Mouse (Mus musculus): ENCODE data around the gene Ier5l.

Gene Ier5l

DNA sequence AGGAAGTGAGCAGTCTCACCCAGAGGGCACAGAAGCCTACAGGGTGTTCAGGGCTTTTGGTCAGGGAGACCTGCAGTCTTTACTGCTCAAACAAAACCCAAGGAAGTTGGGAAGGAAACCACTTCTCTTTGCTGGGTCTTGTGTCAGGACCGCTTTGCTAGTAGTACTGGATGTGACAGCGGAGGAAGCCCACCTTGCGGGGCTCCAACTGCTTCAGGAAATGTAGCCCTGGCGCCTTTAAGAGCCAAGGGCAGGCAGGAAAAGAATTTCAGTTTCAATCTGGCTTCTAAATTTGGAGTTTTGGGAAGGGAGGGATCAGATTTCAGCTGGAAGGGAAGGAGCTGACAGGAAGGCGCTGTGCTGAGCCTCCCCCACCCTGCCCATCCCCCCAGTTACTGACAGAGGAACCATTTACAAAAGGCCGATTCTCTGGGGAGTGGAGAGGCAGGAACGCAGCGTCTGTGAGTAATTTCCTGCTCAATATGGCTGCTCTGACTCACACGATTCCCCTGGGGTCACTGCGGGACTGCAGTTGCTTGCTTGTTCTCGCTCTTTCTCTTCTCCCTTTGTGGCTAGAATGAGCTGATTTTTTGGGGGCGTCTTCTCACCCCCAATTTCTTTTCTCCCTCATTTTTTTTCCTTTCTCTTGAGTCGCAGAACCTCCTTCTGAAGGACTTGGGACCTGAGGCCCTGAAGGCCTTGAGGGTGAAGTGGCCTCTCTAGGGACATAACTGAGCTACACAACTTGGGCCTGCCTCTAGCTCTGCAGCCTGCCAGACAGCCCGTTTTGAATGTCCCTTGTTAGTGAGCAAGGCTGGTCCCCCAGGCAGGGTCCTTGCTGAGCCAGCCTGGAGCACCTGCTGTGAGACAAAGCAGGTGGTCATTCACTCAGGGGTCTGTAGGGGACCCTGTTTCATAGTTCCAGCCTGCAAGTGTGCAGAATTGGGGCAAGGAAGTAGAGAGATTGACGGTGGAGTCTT is 32.2 kb downstream of the Ier5l start:
- DNase-seq (ENCODE audit: low spot score in 2 of 2) = peak; percentile 60 to 67

DNA sequence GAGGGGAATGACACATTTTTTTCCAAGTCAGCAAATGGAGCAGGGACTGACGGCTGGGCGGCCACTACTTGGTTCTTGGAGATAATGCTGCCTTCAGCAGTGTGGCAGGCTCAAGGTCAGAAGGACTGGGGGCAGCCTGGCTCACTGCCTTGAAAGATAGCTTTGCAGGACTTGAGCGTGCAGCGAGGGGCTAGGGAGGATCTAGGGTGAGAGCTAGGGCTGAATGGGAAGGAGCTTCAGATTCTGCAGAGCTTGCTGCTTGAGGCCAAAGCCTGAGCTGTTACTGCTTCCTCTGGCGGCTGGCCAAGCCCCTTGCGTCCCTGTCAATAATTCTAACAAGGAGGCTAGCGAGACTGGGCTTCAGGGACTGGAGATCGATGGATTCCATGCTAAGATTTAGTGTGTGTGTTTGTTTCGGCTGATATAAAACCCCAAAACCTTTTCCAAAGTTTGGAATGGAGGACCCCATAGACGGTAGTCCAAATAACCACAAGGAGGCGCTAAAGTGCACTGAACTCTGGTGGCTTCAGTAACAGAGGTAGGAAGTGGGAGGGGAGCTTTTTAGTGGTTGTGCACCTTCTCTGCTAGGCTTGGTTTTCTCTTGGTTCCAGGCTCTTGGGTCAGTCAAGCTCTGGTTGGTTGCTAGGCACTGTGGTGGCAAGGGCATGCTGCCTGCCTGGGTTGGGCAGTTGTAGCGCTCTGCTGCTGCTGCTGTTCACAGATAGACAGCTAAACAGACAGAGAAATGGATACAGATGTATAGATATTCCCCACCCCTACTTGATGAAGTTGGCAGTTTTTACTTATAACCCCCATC is 33.1 kb downstream of the Ier5l start:
- DNase-seq (ENCODE audit: low spot score in 2 of 2) = peak; percentile 58 to 76

DNA sequence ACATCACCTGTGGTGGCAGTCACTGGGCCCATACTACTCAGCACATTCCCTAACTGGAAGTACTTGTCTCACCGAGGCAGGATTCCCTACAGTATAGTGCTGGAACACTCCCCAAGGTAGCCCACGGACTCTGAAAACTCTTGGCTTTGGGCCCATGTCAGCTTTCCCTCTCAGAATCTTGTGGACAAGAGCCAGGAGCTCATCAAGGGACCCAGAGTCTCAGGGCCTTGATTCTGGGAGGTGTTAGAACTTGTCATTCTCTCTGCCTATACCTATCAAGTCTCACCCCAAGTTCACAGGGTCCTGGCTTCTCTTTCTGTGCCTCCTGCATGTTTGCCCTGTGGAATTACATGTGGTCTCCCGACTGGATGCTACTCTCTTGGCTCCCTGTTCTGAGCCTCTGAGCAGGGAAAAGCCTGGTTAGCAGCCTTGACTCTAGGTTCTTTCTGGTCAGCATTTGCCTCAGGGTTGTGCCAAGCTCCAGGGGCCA is 33.8 kb downstream of the Ier5l start:
- no peak for DNase-seq (ENCODE audit: low spot score in 2 of 2)

DNA sequence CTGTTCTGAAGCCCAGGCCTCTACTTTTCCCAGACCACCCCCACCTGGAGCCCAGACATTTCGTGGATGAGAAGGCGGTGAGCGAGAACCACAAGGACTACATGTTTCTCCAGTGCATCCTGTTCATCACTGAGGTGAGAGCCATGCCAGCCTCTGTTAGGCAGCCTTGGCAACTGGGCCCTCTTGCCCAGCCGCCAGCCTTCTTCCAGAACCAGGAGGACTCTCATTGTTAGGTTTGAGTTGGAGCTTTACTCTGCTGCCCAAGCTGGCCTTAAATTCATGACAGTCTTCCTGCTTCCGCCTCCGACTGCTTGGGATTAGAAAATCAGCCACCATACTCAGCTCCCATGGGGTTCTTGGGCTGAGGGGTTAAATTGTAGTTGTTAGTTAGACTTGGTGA is 34.4 kb downstream of the Ier5l start:
- DNase-seq (ENCODE audit: low spot score in 2 of 2) = no peak

DNA sequence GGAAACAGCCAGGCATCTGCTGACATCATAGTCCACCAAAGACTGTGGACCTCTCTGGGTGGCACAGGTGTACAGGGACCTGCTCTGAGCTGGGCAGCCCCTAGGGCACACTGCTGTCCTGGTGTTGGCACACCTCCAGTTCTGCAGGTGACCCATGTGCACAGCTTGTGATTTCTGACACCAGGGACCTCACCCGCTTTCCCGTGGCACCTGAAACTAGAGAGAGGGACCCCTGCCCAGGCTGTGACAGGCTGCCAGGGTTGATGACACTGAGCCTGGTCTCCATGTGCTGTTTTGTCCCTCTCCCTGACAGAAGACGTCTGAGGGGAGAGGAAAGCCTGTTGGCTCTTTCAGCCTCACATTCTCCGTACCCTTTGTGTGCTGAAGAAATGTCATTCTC is 36.2 kb downstream of the Ier5l start:
- DNase-seq (ENCODE audit: low spot score in 2 of 2) = no peak

DNA sequence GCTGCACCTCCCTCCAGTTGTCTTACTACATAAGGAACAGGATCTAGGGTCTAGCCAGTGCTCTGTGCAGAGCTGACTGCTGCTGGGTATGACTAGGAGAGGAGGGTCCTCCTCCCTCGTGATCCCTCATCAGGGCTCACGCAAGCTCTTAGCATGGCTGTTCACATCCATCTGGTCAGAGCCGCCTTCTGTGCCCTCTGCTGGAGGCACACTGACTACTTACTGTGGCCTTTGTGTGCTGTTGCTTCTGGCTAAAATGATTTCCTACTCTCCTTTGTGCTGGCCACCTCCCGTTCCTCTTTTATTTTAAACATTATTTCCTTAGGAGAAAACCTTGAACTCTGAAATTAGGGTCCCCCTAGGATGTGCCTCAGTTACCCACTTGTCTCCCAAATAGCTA is 37.2 kb downstream of the Ier5l start:
- no peak for DNase-seq (ENCODE audit: low spot score in 2 of 2)

DNA sequence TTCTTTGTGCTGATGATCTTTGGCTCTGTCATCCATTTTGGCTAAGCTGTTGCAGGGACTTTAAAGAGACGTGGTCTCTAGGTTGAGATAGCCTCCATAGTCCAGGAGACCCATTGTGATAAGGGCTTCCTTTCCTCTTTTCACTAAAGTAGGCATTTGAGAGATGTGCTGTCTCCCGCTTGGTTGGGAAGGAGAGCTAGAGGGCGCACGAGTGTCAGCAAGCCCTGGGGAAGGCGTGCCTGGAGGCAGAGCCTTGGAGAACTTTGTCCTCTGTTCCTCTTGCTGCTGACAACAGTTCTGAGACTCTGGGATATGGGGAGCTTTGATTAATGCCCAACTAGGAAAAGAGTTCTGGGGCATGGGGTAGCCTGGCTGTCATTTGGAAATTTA is 37.9 kb downstream of the Ier5l start:
- DNase-seq (ENCODE audit: low spot score in 2 of 2) = no peak

DNA sequence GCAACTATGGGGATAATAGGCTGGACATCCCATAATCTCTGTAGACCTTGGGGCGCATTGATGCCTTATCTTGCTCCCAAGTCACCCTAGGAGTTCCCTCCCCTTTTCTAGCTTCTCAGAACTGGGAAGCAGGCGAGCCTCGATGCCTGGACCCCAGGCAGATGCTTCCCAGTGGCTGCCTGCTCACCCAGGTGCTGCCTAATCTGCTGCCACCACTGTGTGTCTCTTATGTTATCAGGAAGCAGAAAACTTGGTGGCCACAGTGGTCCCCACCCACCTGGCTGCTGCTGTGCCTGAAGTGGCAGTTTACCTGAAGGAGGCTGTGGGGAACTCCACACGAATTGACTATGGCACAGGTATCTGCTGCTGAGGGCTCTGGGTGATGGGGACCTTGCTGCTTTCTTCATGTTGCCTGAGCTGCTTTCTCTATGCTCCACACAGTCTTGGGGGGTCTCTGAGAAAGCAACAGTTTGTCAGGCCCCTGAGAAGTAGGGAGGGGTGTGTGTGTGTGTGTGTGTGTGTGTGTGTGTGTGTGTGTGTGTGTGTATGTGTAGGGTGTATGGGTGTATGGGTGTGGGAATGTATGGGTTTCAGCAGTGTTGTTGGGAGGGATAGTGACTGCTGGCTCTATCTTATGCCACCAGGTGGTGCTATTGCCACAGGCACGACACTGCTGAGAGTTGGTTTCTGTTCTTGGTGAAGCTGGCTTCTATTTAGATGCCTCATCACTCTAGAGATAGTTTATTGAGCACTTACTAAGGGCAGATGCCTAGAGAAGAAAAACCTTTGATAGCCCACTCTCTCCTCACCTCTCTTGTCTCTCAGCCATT is 38.5 kb downstream of the Ier5l start:
- DNase-seq (ENCODE audit: low spot score in 2 of 2) = peak; percentile 64 to 79

DNA sequence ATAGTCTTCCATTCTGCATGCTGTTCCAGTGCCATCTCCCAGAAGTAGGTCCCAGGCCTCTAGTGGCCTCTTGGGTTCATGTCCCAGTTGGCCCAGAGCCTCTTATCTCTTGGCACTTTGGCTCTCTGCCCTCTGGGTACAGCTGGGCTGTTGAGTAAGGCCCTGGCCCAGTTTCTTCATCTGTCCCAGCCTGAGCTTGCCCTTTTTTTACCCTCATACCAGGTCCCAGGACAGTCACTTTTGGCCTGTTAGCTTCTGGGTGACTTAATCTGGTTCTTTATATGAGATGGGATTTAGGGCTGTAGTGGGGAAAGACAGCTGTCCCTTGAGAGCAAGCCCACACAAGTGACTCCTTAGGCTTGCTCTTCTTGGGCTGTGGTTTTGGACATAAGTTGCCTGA is 44.9 kb downstream of the Ier5l start:
- DNase-seq (ENCODE audit: low spot score in 2 of 2) = peak in 1 of 2 experiments; percentile 30

All from frontal cortex, postnatal 36 days (tissue).